Mouse (Mus musculus) CD4-positive helper T cell, adult 2 months (primary cell): ENCODE results near the gene Spaca7.
A peak's percentile ranks its signal among the peaks of the same experiment; 100 is the strongest.
"Not testable (repeated sequence)": the region's sequence is repeated elsewhere in the genome, so short reads cannot be mapped to it uniquely, and the experiment has no call there.

Experiments used
- DNase-seq: peaks from one replicate; pipeline ENCODE4 v3.0.0-alpha.2; 2012; ENCODE audit warnings: low read depth, missing footprints, low spot score

The Spaca7 gene

GRCm38 (mm10) chr8:12572814-12573534 lies at the start of gene Spaca7:
Gene Spaca7, plus strand, starts transcription at chr8:12573029.
- no peak for DNase-seq

- DNase-seq = no peak
These were observed 48.5 kb upstream of the Spaca7 start for GRCm38 (mm10) chr8:12524279-12524678.

- no peak for DNase-seq
These were observed 44.2 kb upstream of the Spaca7 start for GRCm38 (mm10) chr8:12528659-12529058.

GRCm38 (mm10) chr8:12535617-12536016 lies 37.2 kb upstream of the Spaca7 start:
- no peak for DNase-seq

- no peak for DNase-seq
These were observed 36.5 kb upstream of the Spaca7 start for GRCm38 (mm10) chr8:12536306-12536705.

- no peak for DNase-seq
These were observed 27.6 kb upstream of the Spaca7 start for GRCm38 (mm10) chr8:12545236-12545635.

- DNase-seq = no peak
These were observed 27.2 kb upstream of the Spaca7 start for GRCm38 (mm10) chr8:12545671-12546070.

- DNase-seq = no peak
These were observed 25.2 kb upstream of the Spaca7 start for GRCm38 (mm10) chr8:12547466-12548220.

- no peak for DNase-seq
These were observed 24.6 kb upstream of the Spaca7 start for GRCm38 (mm10) chr8:12548255-12548654.

- DNase-seq = no peak
These were observed 24.1 kb upstream of the Spaca7 start for GRCm38 (mm10) chr8:12548680-12549079.

- DNase-seq = no peak
These were observed 17.2 kb upstream of the Spaca7 start for GRCm38 (mm10) chr8:12555515-12556145.

GRCm38 (mm10) chr8:12558786-12559185 lies 14.0 kb upstream of the Spaca7 start:
- no peak for DNase-seq

GRCm38 (mm10) chr8:12561403-12561960 lies 11.3 kb upstream of the Spaca7 start:
- peak; percentile 10 for DNase-seq

GRCm38 (mm10) chr8:12564307-12564706 lies 8.5 kb upstream of the Spaca7 start:
- no peak for DNase-seq

- no peak for DNase-seq
These were observed 7.3 kb upstream of the Spaca7 start for GRCm38 (mm10) chr8:12565488-12565887.

- DNase-seq = no peak
These were observed 6.3 kb upstream of the Spaca7 start for GRCm38 (mm10) chr8:12566509-12566908.

- DNase-seq = no peak
These were observed 3.2 kb downstream of the Spaca7 start for GRCm38 (mm10) chr8:12576003-12576402.

- no peak for DNase-seq
These were observed 3.9 kb downstream of the Spaca7 start for GRCm38 (mm10) chr8:12576739-12577138.

- not testable (repeated sequence) for DNase-seq
These were observed 6.6 kb downstream of the Spaca7 start for GRCm38 (mm10) chr8:12579339-12579999.

GRCm38 (mm10) chr8:12583785-12584184 lies 11.0 kb downstream of the Spaca7 start:
- DNase-seq = no peak

GRCm38 (mm10) chr8:12607223-12607622 lies 34.4 kb downstream of the Spaca7 start:
- peak; percentile 69 for DNase-seq

GRCm38 (mm10) chr8:12608810-12609209 lies 36.0 kb downstream of the Spaca7 start:
- no peak for DNase-seq
